Mouse (Mus musculus) bone marrow macrophage, adult 2 months (primary cell): ENCODE measurements around the gene Srcin1.

Experiments used
- CTCF ChIP-seq: IDR thresholded peaks from 2 replicates; pipeline ENCODE4 v1.5.1; 2012; ENCODE audit warnings: low read depth, mild to moderate bottlenecking, low read length, moderate library complexity
- POLR2A ChIP-seq: IDR thresholded peaks from 2 replicates; pipeline ENCODE4 v1.6.1; 2012; ENCODE audit warnings: mild to moderate bottlenecking, low read depth, low read length, borderline replicate concordance

DNA sequence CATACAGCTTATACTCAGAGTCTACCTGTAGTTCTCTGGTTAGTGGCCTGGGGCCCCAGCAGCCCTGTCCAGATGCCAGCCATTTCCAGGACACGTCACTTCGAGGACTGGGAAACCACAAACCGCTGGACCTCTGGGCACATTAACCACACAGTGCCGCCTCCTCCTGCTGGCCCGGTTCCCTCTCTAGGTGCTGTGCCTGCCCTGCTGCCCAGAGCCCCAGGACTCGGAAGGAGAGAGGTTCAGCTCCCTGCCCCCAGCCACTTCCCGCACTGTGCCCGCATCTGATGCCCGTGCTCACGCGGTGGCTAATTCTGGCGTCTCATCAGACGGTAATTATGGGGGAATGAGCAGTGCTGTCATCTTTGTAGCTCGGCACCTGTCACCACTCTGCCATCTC is 12.3 kb downstream of the Srcin1 start:
- TF ChIP-seq CTCF (no peak), POLR2A (no peak)
